Mouse (Mus musculus): ENCODE measurements around the gene Gse1.

- TF ChIP-seq CTCF (conservative IDR thresholded peaks at IDR 0.05; ENCODE audit: low read length) (no peak), NANOG (IDR thresholded peaks at IDR 0.05; ENCODE audit: borderline replicate concordance, low read length) (no peak), POU5F1 (IDR thresholded peaks at IDR 0.05; ENCODE audit: borderline replicate concordance, low read length) (no peak)
Observed at GRCm38 (mm10) chr8:120551677-120551980, 323.4 kb downstream of the Gse1 start.

All from E14TG2a.4 (cell line).